Mouse (Mus musculus) hindbrain, postnatal 0 days (tissue): Measurements from ENCODE around the gene Cox6a2. TPM values are rescaled to one million over a fixed set of nuclear protein-coding genes. Genes with fewer than 3 reads are reported as not detected.
"Not testable (repeated sequence)": the region's sequence is repeated elsewhere in the genome, so short reads cannot be mapped to it uniquely, and the experiment has no call there.

ENCODE experiments used
- ATAC-seq: fragments of 200-750 bp; cut with Nextera tagmentation; 2 replicates; pipeline ENCODE4 v1.8.0; 2017; ENCODE audit warnings: mild to moderate bottlenecking, moderate TSS enrichment, moderate library complexity
- DNase-seq: peaks from one replicate; pipeline ENCODE4 v3.0.0-alpha.2; 2015; ENCODE audit warnings: low spot score
- H3K27ac ChIP-seq: fragments of 300-500 bp; sonication (generic); 2 replicates; pipeline ENCODE4 v1.5.1; 2014; ENCODE audit warnings: mild to moderate bottlenecking
- H3K27me3 ChIP-seq: fragments of 300-500 bp; sonication (generic); 2 replicates; pipeline ENCODE4 v1.6.1; 2014; ENCODE audit warnings: low read length, mixed read lengths; ENCODE audit not compliant: insufficient read depth
- H3K36me3 ChIP-seq: fragments of 300-500 bp; sonication (generic); 2 replicates; pipeline ENCODE4 v1.6.1; 2014; ENCODE audit warnings: low read length, mixed read lengths; ENCODE audit not compliant: insufficient read depth
- H3K4me1 ChIP-seq: fragments of 300-500 bp; sonication (generic); 2 replicates; pipeline ENCODE4 v1.6.1; 2014; ENCODE audit warnings: antibody characterized with exemption, low read length, mixed read lengths; ENCODE audit not compliant: insufficient read depth
- H3K4me2 ChIP-seq: fragments of 300-500 bp; sonication (generic); 2 replicates; pipeline ENCODE4 v1.6.1; 2014; ENCODE audit warnings: low read depth, mild to moderate bottlenecking, low read length, moderate library complexity, mixed read lengths
- H3K4me3 ChIP-seq: fragments of 300-500 bp; sonication (generic); 2 replicates; pipeline ENCODE4 v1.5.1; 2014; ENCODE audit warnings: low read length
- H3K9ac ChIP-seq: fragments of 300-500 bp; sonication (generic); replicated peaks from 2 replicates; pipeline ENCODE4 v1.6.1; 2014; ENCODE audit warnings: mild to moderate bottlenecking, low read length, moderate library complexity, mixed read lengths
- H3K9me3 ChIP-seq: fragments of 300-500 bp; sonication (generic); 2 replicates; pipeline ENCODE4 v1.6.1; 2016; ENCODE audit warnings: low read length, mixed read lengths
- CTCF ChIP-seq: IDR thresholded peaks from 2 replicates; pipeline ENCODE4 v1.5.1; 2016; ENCODE audit warnings: antibody characterized with exemption, control low read depth, low read depth
- WGBS: fragments of 180-500 bp; shearing (Covaris S2); extraction: QIAGEN DNeasy Blood & Tissue Kit; methylation state at CpG from one replicate; pipeline ENCODE4 v1.1.7; 2014; 5-methylcytosine and 5-hydroxymethylcytosine counted together
- polyA plus RNA-seq: library from polyadenylated mRNA; unstranded; fragments of >200 nt; fragmentation: Nextera tagmentation; extraction: Ambion mirVana; gene quantifications from 2 replicates; pipeline ENCODE4 v1.2.1, GENCODE M21; 2015
- total RNA-seq: library from RNA; depleted of rRNA; stranded (reverse); fragments of >200 nt; gene quantifications from 2 replicates; pipeline ENCODE4 v1.2.3, GENCODE M21; 2014; rRNA removed

The Cox6a2 gene
- total and polyA plus RNA-seq, 2 experiments from 2014 or later, result 0.83 TPM; not detected in 1

DNA sequence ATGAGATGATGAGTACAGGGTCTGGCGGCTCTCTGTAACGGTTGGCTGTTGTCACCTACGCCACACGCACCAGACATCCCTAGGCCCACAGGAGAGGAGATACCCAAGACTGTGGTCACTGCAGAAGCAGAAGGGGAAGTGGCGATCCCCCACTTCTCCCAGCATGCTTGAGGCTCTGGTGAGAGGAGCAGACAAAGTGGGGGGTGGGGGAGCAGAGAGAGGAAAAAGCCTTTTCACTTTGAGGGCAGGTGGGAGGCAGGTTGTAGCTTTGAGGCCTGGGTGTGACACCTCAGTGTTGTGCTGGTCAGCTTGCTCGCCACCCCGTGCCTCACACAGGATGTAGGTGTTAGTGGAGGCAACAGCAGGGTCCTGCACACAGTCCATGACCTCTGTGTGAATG, 26.1 kb downstream of the Cox6a2 start:
- Histone ChIP-seq H3K27me3 (no peaks in the 10 kb centered on the region), H3K36me3 (no peaks in the 10 kb centered on the region), H3K4me2 (no peak overlapping the region), H3K27ac (no peak overlapping the region), H3K9ac (no peak overlapping the region), H3K9me3 (no peaks in the 10 kb centered on the region), H3K4me3 (no peak overlapping the region), H3K4me1 (no peaks in the 10 kb centered on the region)
- WGBS, result 78% methylated on average over 7 of the region's 7 CpGs
- no peak for TF ChIP-seq CTCF
- DNase-seq (no peak), ATAC-seq (no peak)

DNA sequence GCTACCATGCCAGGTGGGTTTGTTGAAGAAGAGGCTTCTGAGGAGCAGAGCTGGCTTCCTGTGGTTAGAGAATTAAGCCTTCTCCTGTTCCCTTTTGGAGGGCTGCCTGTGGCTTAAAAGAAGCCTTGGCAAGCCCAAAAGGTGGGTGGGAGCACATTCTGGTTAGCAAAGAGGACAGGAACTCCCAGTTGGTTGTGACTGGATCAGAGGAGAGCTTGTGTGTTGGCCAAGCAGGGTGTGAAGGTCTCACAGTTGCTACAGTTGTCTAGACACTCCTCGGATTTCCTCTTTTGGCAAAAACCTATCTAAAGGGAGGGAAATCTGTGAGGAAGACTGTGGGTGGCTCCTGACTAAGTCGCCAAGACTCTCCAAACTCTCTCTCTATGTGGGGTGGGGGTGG, 27.8 kb downstream of the Cox6a2 start:
- Histone ChIP-seq H3K27ac (no peak overlapping the region), H3K9ac (no peak overlapping the region), H3K27me3 (no peaks in the 10 kb centered on the region), H3K4me1 (no peaks in the 10 kb centered on the region), H3K4me2 (no peak overlapping the region), H3K4me3 (no peak overlapping the region), H3K36me3 (no peaks in the 10 kb centered on the region), H3K9me3 (no peaks in the 10 kb centered on the region)
- 60% methylated on average over 2 of the region's 2 CpGs for WGBS
- DNase-seq, result no peak
- no peak for TF ChIP-seq CTCF
- ATAC-seq, result no peak

DNA sequence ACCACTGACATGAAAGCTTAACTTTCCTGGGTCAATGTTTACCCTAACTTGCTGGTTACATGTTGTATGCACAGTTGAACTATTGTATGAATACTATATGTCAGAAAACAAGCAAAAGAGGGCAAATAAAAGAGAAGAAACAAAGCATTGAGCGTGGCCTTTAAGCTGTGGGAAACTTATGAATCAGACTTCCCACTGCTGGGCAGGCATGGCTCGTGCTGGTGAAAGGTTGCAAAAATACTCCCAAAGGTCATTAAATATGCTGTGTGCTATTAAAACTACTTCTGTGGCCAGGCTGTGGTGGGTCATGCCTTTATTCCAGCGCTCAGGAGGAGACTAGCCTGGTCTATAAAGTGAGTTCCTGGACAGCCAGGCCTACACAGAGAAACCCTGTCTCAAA, 36.2 kb downstream of the Cox6a2 start:
- no peaks in the 10 kb centered on the region for H3K9me3 ChIP-seq
- H3K9ac ChIP-seq, result no peak overlapping the region
- TF ChIP-seq CTCF, result no peak
- H3K4me3 ChIP-seq, result no peak overlapping the region
- no peaks in the 10 kb centered on the region for H3K4me1 ChIP-seq
- H3K36me3 ChIP-seq, result no peaks in the 10 kb centered on the region
- no peaks in the 10 kb centered on the region for H3K27me3 ChIP-seq
- ATAC-seq (no peak), DNase-seq (no peak)
- H3K4me2 ChIP-seq, result no peak overlapping the region
- WGBS, result 66% methylated on average over 3 of the region's 3 CpGs
- H3K27ac ChIP-seq, result no peak overlapping the region

DNA sequence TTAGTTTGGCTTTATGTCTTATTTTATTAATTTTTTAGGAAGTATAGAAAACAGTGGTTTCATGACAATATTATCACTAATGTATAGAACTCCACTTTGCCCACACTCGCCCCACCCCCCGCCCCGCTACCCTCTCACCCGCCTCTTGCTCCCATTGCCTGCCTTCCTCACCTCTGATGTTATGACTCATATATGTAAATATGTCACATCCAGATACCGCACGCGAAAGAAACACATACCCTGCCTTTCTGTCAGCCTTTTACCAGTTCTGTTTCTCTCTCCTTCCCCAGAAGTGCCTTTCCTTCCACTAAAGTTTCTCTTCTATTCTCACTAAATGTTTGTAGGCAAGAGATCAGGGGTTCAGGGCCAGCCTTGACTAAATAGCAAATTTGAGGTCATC, 39.8 kb downstream of the Cox6a2 start:
- H3K4me3 ChIP-seq, result no peak overlapping the region
- no peak overlapping the region for H3K4me2 ChIP-seq
- H3K27me3 ChIP-seq, result no peaks in the 10 kb centered on the region
- no peaks in the 10 kb centered on the region for H3K36me3 ChIP-seq
- H3K9me3 ChIP-seq, result no peaks in the 10 kb centered on the region
- H3K4me1 ChIP-seq, result no peaks in the 10 kb centered on the region
- H3K9ac ChIP-seq, result no peak overlapping the region
- no peak for TF ChIP-seq CTCF
- no peak overlapping the region for H3K27ac ChIP-seq
- no peak for ATAC-seq
- WGBS, result 93% methylated on average over 7 of the region's 7 CpGs
- no peak for DNase-seq

DNA sequence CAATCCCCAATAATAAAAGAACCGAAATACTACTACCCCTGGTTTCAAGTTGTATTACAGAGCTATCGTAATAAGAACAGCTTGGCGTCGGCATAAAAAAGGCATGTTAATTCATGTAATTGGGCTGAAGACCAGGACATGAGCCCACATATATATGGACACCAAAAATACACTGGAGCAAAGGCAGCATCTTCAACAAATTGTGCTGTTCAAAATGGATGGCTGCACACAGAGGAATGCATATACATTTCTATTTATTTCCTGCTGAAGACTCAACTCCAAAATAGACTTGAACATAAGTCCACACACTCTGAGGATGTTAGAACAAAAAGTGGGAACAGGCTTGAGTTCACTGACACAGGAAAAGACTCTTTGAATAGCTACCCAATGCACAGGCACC, 42.2 kb downstream of the Cox6a2 start:
- TF ChIP-seq CTCF, result no peak
- H3K27ac ChIP-seq, result no peak overlapping the region
- DNase-seq, result no peak
- no peaks in the 10 kb centered on the region for H3K36me3 ChIP-seq
- no peak for ATAC-seq
- H3K4me3 ChIP-seq, result no peak overlapping the region
- no peak overlapping the region for H3K9ac ChIP-seq
- no peak overlapping the region for H3K4me2 ChIP-seq
- H3K9me3 ChIP-seq, result no peaks in the 10 kb centered on the region
- 99% methylated on average over 4 of the region's 4 CpGs for WGBS
- H3K4me1 ChIP-seq, result no peaks in the 10 kb centered on the region
- no peaks in the 10 kb centered on the region for H3K27me3 ChIP-seq

DNA sequence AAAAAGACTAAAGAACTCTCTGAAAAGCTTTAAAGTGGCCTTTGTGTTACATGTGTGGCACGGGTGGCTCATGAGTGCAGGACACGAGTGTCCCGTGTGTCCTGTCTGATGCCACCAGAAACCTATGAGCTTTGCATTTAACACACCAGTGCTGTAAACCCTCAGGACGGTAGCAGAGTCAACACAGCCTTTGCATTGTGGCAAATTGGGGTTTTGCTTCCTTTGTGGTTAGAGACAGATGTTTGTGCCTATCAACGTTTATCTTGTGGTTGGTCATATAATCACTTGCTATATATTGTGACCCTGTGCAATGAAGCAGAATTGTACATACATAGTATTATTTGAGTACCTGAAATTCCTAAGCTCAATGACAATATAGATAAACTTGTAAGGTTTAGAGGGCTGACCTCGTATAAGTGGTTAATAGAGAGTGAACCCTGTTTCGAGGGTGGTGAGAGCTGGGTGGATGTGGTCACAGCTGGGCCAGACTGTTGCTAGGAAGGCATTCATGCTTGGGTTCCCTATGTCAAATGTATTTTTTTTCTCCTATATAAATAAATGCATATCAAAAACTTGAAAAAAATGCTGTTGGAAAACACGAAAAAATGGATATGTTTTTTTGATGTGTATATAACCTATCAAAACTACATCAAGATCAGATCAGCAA, 47.4 kb downstream of the Cox6a2 start:
- WGBS, result 78% methylated on average over 7 of the region's 8 CpGs
- H3K9ac ChIP-seq, H3K9me3 ChIP-seq, H3K4me3 ChIP-seq, ATAC-seq, H3K36me3 ChIP-seq, H3K4me1 ChIP-seq, H3K4me2 ChIP-seq, H3K27ac ChIP-seq, H3K27me3 ChIP-seq, DNase-seq: not testable (repeated sequence)

Other genes starting within 250 kb of the Cox6a2 start
- gene Fus, start 238.9 kb downstream of the Cox6a2 start, total RNA-seq, result 34.4 and 45.0 TPM in 2 replicates
- 281 and 299 TPM in 2 replicates for gene Fus, start 238.9 kb downstream of the Cox6a2 start, polyA plus RNA-seq
- gene Pycard, start 212.5 kb downstream of the Cox6a2 start, total RNA-seq, result 12.1 and 12.7 TPM in 2 replicates
- gene Pycard, start 212.5 kb downstream of the Cox6a2 start, polyA plus RNA-seq, result 9.3 and 10.7 TPM in 2 replicates
- 0.37 and 1.4 TPM in 2 replicates for gene Trim72, start 202.4 kb downstream of the Cox6a2 start, total RNA-seq
- not detected in 2 replicates for gene Trim72, start 202.4 kb downstream of the Cox6a2 start, polyA plus RNA-seq
- 2.6 and 3.2 TPM in 2 replicates for gene Itgam, start 143.7 kb downstream of the Cox6a2 start, total RNA-seq
- 1.2 and 1.3 TPM in 2 replicates for gene Itgam, start 143.7 kb downstream of the Cox6a2 start, polyA plus RNA-seq
- gene Gm49368, start 143.7 kb downstream of the Cox6a2 start, total RNA-seq, result not detected in 2 replicates
- gene Gm49368, start 143.7 kb downstream of the Cox6a2 start, polyA plus RNA-seq, result not detected in 2 replicates
- 0.58 and 0.68 TPM in 2 replicates for gene Itgax, start 76.8 kb downstream of the Cox6a2 start, total RNA-seq
- gene Itgax, start 76.8 kb downstream of the Cox6a2 start, polyA plus RNA-seq, result not detected in 2 replicates
- gene Itgad, start 52.0 kb downstream of the Cox6a2 start, total RNA-seq, result 0.25 TPM in 1 of 2 replicates, not detected in the other
- gene Itgad, start 52.0 kb downstream of the Cox6a2 start, polyA plus RNA-seq, result not detected in 2 replicates
- 21.1 and 27.6 TPM in 2 replicates for gene Armc5, start 31.0 kb upstream of the Cox6a2 start, total RNA-seq
- 15.2 and 16.4 TPM in 2 replicates for gene Armc5, start 31.0 kb upstream of the Cox6a2 start, polyA plus RNA-seq
- gene 9130023H24Rik, start 31.6 kb upstream of the Cox6a2 start, total RNA-seq, result 5.6 and 7.5 TPM in 2 replicates
- gene 9130023H24Rik, start 31.6 kb upstream of the Cox6a2 start, polyA plus RNA-seq, result 4.3 and 5.1 TPM in 2 replicates
- 19.8 and 20.6 TPM in 2 replicates for gene Tgfb1i1, start 40.4 kb upstream of the Cox6a2 start, total RNA-seq
- 22.7 and 23.3 TPM in 2 replicates for gene Tgfb1i1, start 40.4 kb upstream of the Cox6a2 start, polyA plus RNA-seq
- not detected in 2 replicates for gene Slc5a2, start 59.3 kb upstream of the Cox6a2 start, total RNA-seq
- gene Slc5a2, start 59.3 kb upstream of the Cox6a2 start, polyA plus RNA-seq, result 0.38 and 0.42 TPM in 2 replicates
- 34.9 and 35.1 TPM in 2 replicates for gene BC017158, start 91.8 kb upstream of the Cox6a2 start, total RNA-seq
- 15.9 and 16.8 TPM in 2 replicates for gene BC017158, start 91.8 kb upstream of the Cox6a2 start, polyA plus RNA-seq
- 31.7 and 35.4 TPM in 2 replicates for gene Rgs10, start 212.4 kb upstream of the Cox6a2 start, total RNA-seq
- gene Rgs10, start 212.4 kb upstream of the Cox6a2 start, polyA plus RNA-seq, result 101 and 107 TPM in 2 replicates